Comparison of ENCODE assay signal across 19 mouse cellular contexts in genomic region chr10:51480397-51480796, GRCm38 (mm10). TPM values are rescaled to one million over a fixed set of nuclear protein-coding genes. Genes with fewer than 3 reads are reported as not detected.
DNase-seq lines count a peak whose midpoint lies in the region; ATAC-seq and TF ChIP-seq lines count a peak whose summit lies in the region.
"Not testable (repeated sequence)": the region's sequence is repeated elsewhere in the genome, so short reads cannot be mapped to it uniquely, and the experiment has no call there.
"Had no signal": no experiment of that assay in that cellular context is flagged by ENCODE, and none has a peak within 500 bp of the region (broad histone marks: within the 10 kb centered on the region; RNA-seq: fewer than 3 reads in every experiment).

Gene Gm49339 (plus strand): TSS chr10:51480612.
Gene Lilr4b (plus strand): TSS chr10:51480632.

- not testable (repeated sequence) for TF ChIP-seq EP300 in liver, postnatal 0 days (IDR thresholded peaks at IDR 0.05; ENCODE audit: low read depth)

- not testable (repeated sequence) for DNase-seq in liver, postnatal 0 days
- peak; percentile 18 for DNase-seq in splenic B cell, adult 2 months (ENCODE audit: low read depth, low spot score)

- H3K9ac ChIP-seq in liver, postnatal 0 days (replicated peaks), result not testable (repeated sequence)

- H3K4me3 ChIP-seq in bone marrow macrophage, adult 2 months (ENCODE audit: insufficient read depth, low read length), result peak within 1 kb of the TSS; percentile 65
- H3K4me3 ChIP-seq in liver, postnatal 0 days (ENCODE audit: low read depth, low read length), result 0 out of 2 replicates have a peak within 1 kb of the TSS, but pooled peaks have one; percentile 7

- ATAC-seq in CD4-positive, CD25-positive, alpha-beta regulatory T cell, adult 4 months, result peak; percentile 93
- ATAC-seq in granulocyte monocyte progenitor cell, adult 5-6 weeks (replicated peaks; ENCODE audit: poor library complexity, severe bottlenecking), result peak; percentile 99
- ATAC-seq in inflammation-experienced regulatory T-cells, adult 6 months, result peak; percentile 94
- ATAC-seq in liver, postnatal 0 days, result peak; percentile 27
- peak; percentile 91 for ATAC-seq in megakaryocyte, adult 5-6 weeks (ENCODE audit: poor library complexity, severe bottlenecking)
- 0 out of 2 replicates have a peak, but pooled peaks have one; percentile 18 for ATAC-seq in megakaryocyte-erythroid progenitor cell, adult 5-6 weeks (replicated peaks; ENCODE audit: low FRiP score, low TSS enrichment, poor library complexity, severe bottlenecking)

- not testable (repeated sequence) for TF ChIP-seq CTCF in bone marrow macrophage, adult 2 months (IDR thresholded peaks at IDR 0.05; ENCODE audit: low read depth, low read length); liver, postnatal 0 days (IDR thresholded peaks at IDR 0.05; ENCODE audit: low read depth)

- not testable (repeated sequence) for TF ChIP-seq POLR2A in bone marrow macrophage, adult 2 months (IDR thresholded peaks at IDR 0.05; ENCODE audit: borderline replicate concordance, low read depth, low read length)

- 32% methylated on average over 1 of the region's 3 CpGs for WGBS in liver, postnatal 0 days (ENCODE audit: insufficient replicate concordance)

- H3K27me3 ChIP-seq in liver, postnatal 0 days (ENCODE audit: insufficient read depth, low read length); splenic B cell, adult 2 months (ENCODE audit: control insufficient read depth, insufficient read depth, low read length, poor library complexity, severe bottlenecking): not testable (repeated sequence)

- H3K4me2 ChIP-seq in liver, postnatal 0 days (ENCODE audit: low read depth, low read length), result not testable (repeated sequence)

- H3K9me3 ChIP-seq in liver, postnatal 0 days (ENCODE audit: low read length), result not testable (repeated sequence)

- H3K36me3 ChIP-seq in liver, postnatal 0 days (replicated peaks; ENCODE audit: insufficient read depth, low read length); splenic B cell, adult 2 months (ENCODE audit: control insufficient read depth, insufficient read depth, low read length, poor library complexity, severe bottlenecking): not testable (repeated sequence)

- H3K27ac ChIP-seq in bone marrow macrophage, adult 2 months (ENCODE audit: insufficient read depth, low read depth, low read length), result peak within 1 kb of the TSS; percentile 92
- not testable (repeated sequence) for H3K27ac ChIP-seq in liver, postnatal 0 days (ENCODE audit: low read depth)

- H3K4me1 ChIP-seq in bone marrow macrophage, adult 2 months (ENCODE audit: control insufficient read depth, insufficient read depth, low read length), result peaks cover 10% of the 10 kb centered on the region
- H3K4me1 ChIP-seq in liver, postnatal 0 days (ENCODE audit: insufficient read depth), result not testable (repeated sequence)

RNA-seq across cellular contexts. Expression of gene Gm49339, which starts in this region (rescaled TPM):
- 10 to 100 TPM; 41.0 to 60.0 TPM for polyA plus RNA-seq in CD4-positive, CD25-positive, alpha-beta regulatory T cell, adult 4 months (2017; shearing (Covaris generic))
- polyA plus RNA-seq in bone marrow macrophage, adult 2 months (2012; ENCODE audit: insufficient read depth, insufficient read length, missing spikeins), result 444 and 484 TPM in 2 replicates
- not detected in 2 replicates for total RNA-seq in granulocyte monocyte progenitor cell, adult 5-6 weeks (2014; fragmentation: Nextera tagmentation)
- total RNA-seq in granulocyte monocyte progenitor cell, adult 5-6 weeks (2017), result 4.5 TPM in 1 of 2 replicates, not detected in the other
- 100 to 1,000 TPM in 1 of 3 experiments, 10 to 100 TPM in 2; 40.2 to 251 (median 48.3) TPM for polyA plus RNA-seq in inflammation-experienced regulatory T-cells, adult 6 months (2017; shearing (Covaris generic))
- polyA plus RNA-seq in liver, postnatal 0 days (2015; fragmentation: Nextera tagmentation; extraction: Ambion mirVana), result 0.25 and 4.0 TPM in 2 replicates
- total RNA-seq in megakaryocyte, adult 5-6 weeks (2015), result 18.4 and 53.3 TPM in 2 replicates
- total RNA-seq in megakaryocyte, adult 5-6 weeks (2017), result 25.7 and 36.4 TPM in 2 replicates
- total RNA-seq in megakaryocyte-erythroid progenitor cell, adult 5-6 weeks (2014; fragmentation: Nextera tagmentation), result not detected in 2 replicates
- not detected in 2 replicates for total RNA-seq in megakaryocyte-erythroid progenitor cell, adult 5-6 weeks (2017)
- total RNA-seq: MEL had no signal
- polyA plus RNA-seq: embryonic facial prominence, embryonic 11.5 days; forebrain, embryonic 10.5 days; forebrain, embryonic 13.5 days; forebrain, embryonic 16.5 days; heart, embryonic 11.5 days; heart, embryonic 14.5 days; hindbrain, embryonic 10.5 days; hindbrain, embryonic 13.5 days; hindbrain, embryonic 16.5 days; intestine, embryonic 14.5 days had no signal

RNA-seq across cellular contexts. Expression of gene Lilr4b, which starts in this region (rescaled TPM):
- polyA plus RNA-seq in CD4-positive, CD25-positive, alpha-beta regulatory T cell, adult 4 months (2017; shearing (Covaris generic)), result 10 to 100 TPM; 48.4 to 64.4 TPM
- 1,083 and 1,286 TPM in 2 replicates for polyA plus RNA-seq in bone marrow macrophage, adult 2 months (2012; ENCODE audit: insufficient read depth, insufficient read length, missing spikeins)
- total RNA-seq in granulocyte monocyte progenitor cell, adult 5-6 weeks (2014; fragmentation: Nextera tagmentation), result 0.17 and 6.7 TPM in 2 replicates
- 15.0 and 20.1 TPM in 2 replicates for total RNA-seq in granulocyte monocyte progenitor cell, adult 5-6 weeks (2017)
- 100 to 1,000 TPM in 1 of 3 experiments, 10 to 100 TPM in 2; 63.4 to 328 (median 78.7) TPM for polyA plus RNA-seq in inflammation-experienced regulatory T-cells, adult 6 months (2017; shearing (Covaris generic))
- 4.0 and 4.4 TPM in 2 replicates for polyA plus RNA-seq in liver, postnatal 0 days (2015; fragmentation: Nextera tagmentation; extraction: Ambion mirVana)
- total RNA-seq in megakaryocyte, adult 5-6 weeks (2015), result 418 and 485 TPM in 2 replicates
- 237 and 284 TPM in 2 replicates for total RNA-seq in megakaryocyte, adult 5-6 weeks (2017)
- 2.7 TPM in 1 of 2 replicates, not detected in the other for total RNA-seq in megakaryocyte-erythroid progenitor cell, adult 5-6 weeks (2014; fragmentation: Nextera tagmentation)
- 1.8 and 6.6 TPM in 2 replicates for total RNA-seq in megakaryocyte-erythroid progenitor cell, adult 5-6 weeks (2017)
- total RNA-seq: MEL had no signal
- polyA plus RNA-seq: embryonic facial prominence, embryonic 11.5 days; forebrain, embryonic 10.5 days; forebrain, embryonic 13.5 days; forebrain, embryonic 16.5 days; heart, embryonic 11.5 days; hindbrain, embryonic 10.5 days had no signal

Comparison
In these comparisons a context has a peak if more than half of its experiments do, and no peak if none do; other contexts are left out.
1. RNA of gene Lilr4b (total RNA-seq): 237 to 485 TPM in megakaryocyte, adult 5-6 weeks; 0.17 to 20.1 TPM in granulocyte monocyte progenitor cell, adult 5-6 weeks and 1.8 to 6.6 TPM in megakaryocyte-erythroid progenitor cell, adult 5-6 weeks; every median in the first group is over 10 times any median in the second.
2. ATAC-seq: peak in every context shown above with its lines; median percentile 99 in granulocyte monocyte progenitor cell, adult 5-6 weeks; 94 in inflammation-experienced regulatory T-cells, adult 6 months; 93 in CD4-positive, CD25-positive, alpha-beta regulatory T cell, adult 4 months; 91 in megakaryocyte, adult 5-6 weeks; 27 in liver, postnatal 0 days; 18 in megakaryocyte-erythroid progenitor cell, adult 5-6 weeks.